Mouse (Mus musculus): ENCODE results near the gene Prdm4.

Gene Prdm4

GRCm38 (mm10) chr10:85871698-85872478, 45.1 kb downstream of the Prdm4 start:
- peak; percentile 93 for DNase-seq (ENCODE audit: low spot score)

DNA sequence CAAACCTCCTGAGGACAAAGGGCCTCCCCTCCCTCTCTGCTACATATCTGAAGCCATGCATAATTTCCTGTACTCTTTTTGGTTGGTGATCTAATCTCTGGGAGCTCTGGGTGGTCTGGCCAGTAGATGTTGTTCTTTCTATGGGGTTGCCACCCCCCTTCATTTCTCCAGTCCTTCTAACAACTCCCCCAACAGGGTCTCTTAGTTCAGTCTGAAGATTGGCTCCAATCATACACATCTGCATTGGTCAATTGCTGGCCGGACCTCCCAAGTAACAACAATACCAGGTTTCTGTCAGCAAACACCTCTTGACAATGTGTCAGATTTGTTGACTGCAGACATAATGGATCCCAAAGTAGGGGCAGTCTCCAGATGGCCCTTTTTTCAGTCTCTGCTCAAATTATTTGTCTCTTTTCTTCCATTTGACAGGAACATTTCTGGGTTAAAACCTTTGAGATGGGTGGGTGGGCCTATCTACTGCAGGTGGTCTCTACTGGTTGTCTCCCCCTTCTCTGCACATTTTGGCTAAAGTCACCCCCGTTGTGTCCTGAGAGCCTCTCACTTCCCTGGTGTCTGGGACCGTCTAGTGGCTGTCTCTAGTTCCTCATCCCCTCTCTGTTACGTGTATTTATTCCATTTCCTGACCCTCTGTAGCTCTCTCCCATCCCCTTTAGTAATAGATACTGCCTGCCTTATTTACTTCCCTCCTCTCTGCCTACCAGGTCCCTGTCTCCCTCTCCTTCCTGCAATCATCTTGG, 70.7 kb downstream of the Prdm4 start:
- no peak for DNase-seq (ENCODE audit: low spot score)
